Mouse (Mus musculus) hindbrain, embryonic 16.5 days (tissue): Measurements from ENCODE around the gene Col1a1. TPM values are rescaled to one million over a fixed set of nuclear protein-coding genes. Genes with fewer than 3 reads are reported as not detected.

Experiments
- polyA plus RNA-seq: library from polyadenylated mRNA; unstranded; fragments of >200 nt; fragmentation: Nextera tagmentation; extraction: Ambion mirVana; gene quantifications from 2 replicates; pipeline ENCODE4 v1.2.1, GENCODE M21; 2015

Col1a1 gene
- polyA plus RNA-seq, 1 experiment from 2014 or later: 105 TPM

Other genes starting within 250 kb of the Col1a1 start
- gene Gm11541, start 231.7 kb upstream of the Col1a1 start, polyA plus RNA-seq: 0.27 and 0.35 TPM in 2 replicates
- 0.26 TPM in 1 of 2 replicates, not detected in the other for gene Cdc34b, start 194.4 kb upstream of the Col1a1 start, polyA plus RNA-seq
- gene Tmem92, start 153.5 kb upstream of the Col1a1 start, polyA plus RNA-seq: not detected in 2 replicates
- gene Hils1, start 31.4 kb downstream of the Col1a1 start, polyA plus RNA-seq: not detected in 2 replicates
- 0.24 and 1.3 TPM in 2 replicates for gene Sgca, start 40.1 kb downstream of the Col1a1 start, polyA plus RNA-seq
- 17.8 and 18.8 TPM in 2 replicates for gene Ppp1r9b, start 54.8 kb downstream of the Col1a1 start, polyA plus RNA-seq
- gene Samd14, start 73.7 kb downstream of the Col1a1 start, polyA plus RNA-seq: 160 and 181 TPM in 2 replicates
- gene Pdk2, start 105.1 kb downstream of the Col1a1 start, polyA plus RNA-seq: 34.6 and 42.1 TPM in 2 replicates
- gene Itga3, start 140.6 kb downstream of the Col1a1 start, polyA plus RNA-seq: 16.7 and 19.3 TPM in 2 replicates
- 0.19 and 0.32 TPM in 2 replicates for gene Dlx3, start 183.9 kb downstream of the Col1a1 start, polyA plus RNA-seq
- not detected in 2 replicates for gene Dlx4, start 210.0 kb downstream of the Col1a1 start, polyA plus RNA-seq